Mouse (Mus musculus) G1E (cell line): ENCODE results near the gene Pwwp2b.

Source experiments
- CTCF ChIP-seq: IDR thresholded peaks from 2 replicates; pipeline ENCODE4 v1.5.1; 2012; ENCODE audit warnings: low read depth, low read length, inconsistent platforms, mixed read lengths
- GATA1 ChIP-seq: IDR thresholded peaks from 2 replicates; pipeline ENCODE4 v1.6.1; 2012; ENCODE audit warnings: borderline replicate concordance, low read length, inconsistent platforms, mixed read lengths
- GATA2 ChIP-seq: IDR thresholded peaks from 2 replicates; pipeline ENCODE4 v1.6.1; 2012; ENCODE audit warnings: low read depth, low read length, inconsistent platforms, borderline replicate concordance
- TAL1 ChIP-seq: conservative IDR thresholded peaks from 2 replicates; pipeline ENCODE4 v1.6.1; 2012; ENCODE audit warnings: low read depth, low read length, inconsistent platforms, mixed read lengths

- no peak for TF ChIP-seq CTCF
- no peak for TF ChIP-seq GATA1
- no peak for TF ChIP-seq TAL1
- no peak for TF ChIP-seq GATA2
These were observed 25.1 kb downstream of the Pwwp2b start for GRCm38 (mm10) chr7:139273397-139273719.
